Mouse (Mus musculus) hindbrain, embryonic 12.5 days (tissue): ENCODE measurements around the gene Gm11569. TPM values are rescaled to one million over a fixed set of nuclear protein-coding genes. Genes with fewer than 3 reads are reported as not detected.

Source experiments
- ATAC-seq: fragments of 200-750 bp; cut with Nextera tagmentation; 2 replicates; pipeline ENCODE4 v1.8.0; 2017; ENCODE audit warnings: moderate TSS enrichment; ENCODE audit not compliant: low FRiP score
- H3K27ac ChIP-seq: fragments of 300-500 bp; sonication (generic); 2 replicates; pipeline ENCODE4 v1.5.1; 2016; ENCODE audit warnings: mild to moderate bottlenecking
- H3K27me3 ChIP-seq: fragments of 300-500 bp; sonication (generic); 2 replicates; pipeline ENCODE4 v1.6.1; 2016; ENCODE audit warnings: mild to moderate bottlenecking
- H3K36me3 ChIP-seq: fragments of 300-500 bp; sonication (generic); 2 replicates; pipeline ENCODE4 v1.6.1; 2016; ENCODE audit warnings: mild to moderate bottlenecking
- H3K4me1 ChIP-seq: fragments of 300-500 bp; sonication (generic); 2 replicates; pipeline ENCODE4 v1.6.1; 2016
- H3K4me2 ChIP-seq: fragments of 300-500 bp; sonication (generic); replicated peaks from 2 replicates; pipeline ENCODE4 v1.6.1; 2016; ENCODE audit warnings: mild to moderate bottlenecking
- H3K4me3 ChIP-seq: fragments of 300-500 bp; sonication (generic); 2 replicates; pipeline ENCODE4 v1.5.1; 2016; ENCODE audit warnings: mild to moderate bottlenecking
- H3K9ac ChIP-seq: fragments of 300-500 bp; sonication (generic); 2 replicates; pipeline ENCODE4 v1.6.1; 2016; ENCODE audit warnings: mild to moderate bottlenecking, moderate library complexity
- H3K9me3 ChIP-seq: fragments of 300-500 bp; sonication (generic); replicated peaks from 2 replicates; pipeline ENCODE4 v1.6.1; 2016; ENCODE audit warnings: mild to moderate bottlenecking
- WGBS: fragments of 180-500 bp; shearing (Covaris S2); methylation state at CpG from one replicate; pipeline ENCODE4 v1.1.7; 2016; 5-methylcytosine and 5-hydroxymethylcytosine counted together
- polyA plus RNA-seq: library from polyadenylated mRNA; unstranded; fragments of >200 nt; fragmentation: Nextera tagmentation; extraction: Ambion mirVana; gene quantifications from 2 replicates; pipeline ENCODE4 v1.2.1, GENCODE M21; 2016

Gm11569 gene
- polyA plus RNA-seq, 1 experiment from 2014 or later: not detected

DNA sequence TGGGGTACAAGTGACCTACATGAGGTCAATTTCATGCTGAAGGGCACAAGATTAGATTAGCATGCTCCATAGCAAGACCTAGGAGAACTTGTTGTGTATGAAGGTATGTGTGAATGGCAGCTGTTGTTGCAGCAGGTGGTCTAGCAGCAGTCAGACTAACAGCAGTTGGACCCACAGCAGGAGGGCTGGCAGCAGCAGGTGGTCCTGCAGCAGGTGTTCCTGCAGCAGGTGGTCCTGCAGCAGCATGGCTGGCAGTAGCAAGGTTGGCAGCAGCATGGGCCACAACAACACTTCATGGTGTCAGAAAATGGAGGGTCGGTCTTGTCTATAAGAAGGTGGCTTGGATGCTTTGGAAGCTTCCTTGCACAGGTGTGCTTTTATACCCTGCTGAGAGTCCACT, 39.9 kb downstream of the Gm11569 start:
- no peaks in the 10 kb centered on the region; the same call in 1 of the 2 replicates for H3K9me3 ChIP-seq
- H3K4me3 ChIP-seq: no peak overlapping the region
- H3K27me3 ChIP-seq: no peaks in the 10 kb centered on the region
- H3K4me2 ChIP-seq: no peak overlapping the region
- H3K27ac ChIP-seq: no peak overlapping the region
- no peak for ATAC-seq
- H3K4me1 ChIP-seq: no peaks in the 10 kb centered on the region
- H3K9ac ChIP-seq: no peak overlapping the region
- no peaks in the 10 kb centered on the region for H3K36me3 ChIP-seq
- 95% methylated on average over 1 of the region's 1 CpGs for WGBS

Other genes starting within 250 kb of the Gm11569 start
- not detected in 2 replicates for gene Krtap3-3, start 248.1 kb downstream of the Gm11569 start, polyA plus RNA-seq
- not detected in 2 replicates for gene Krtap3-2, start 242.1 kb downstream of the Gm11569 start, polyA plus RNA-seq
- gene Gm11939, start 239.5 kb downstream of the Gm11569 start, polyA plus RNA-seq: not detected in 2 replicates
- gene Krtap3-1, start 232.3 kb downstream of the Gm11569 start, polyA plus RNA-seq: not detected in 2 replicates
- not detected in 2 replicates for gene Krtap1-5, start 217.9 kb downstream of the Gm11569 start, polyA plus RNA-seq
- not detected in 2 replicates for gene Krtap1-4, start 215.3 kb downstream of the Gm11569 start, polyA plus RNA-seq
- not detected in 2 replicates for gene Krtap1-3, start 207.6 kb downstream of the Gm11569 start, polyA plus RNA-seq
- gene Krtap9-3, start 200.8 kb downstream of the Gm11569 start, polyA plus RNA-seq: not detected in 2 replicates
- not detected in 2 replicates for gene Gm11938, start 195.6 kb downstream of the Gm11569 start, polyA plus RNA-seq
- not detected in 2 replicates for gene Gm11937, start 188.7 kb downstream of the Gm11569 start, polyA plus RNA-seq
- not detected in 2 replicates for gene Krtap2-4, start 184.1 kb downstream of the Gm11569 start, polyA plus RNA-seq
- gene Gm11562, start 178.5 kb downstream of the Gm11569 start, polyA plus RNA-seq: not detected in 2 replicates
- not detected in 2 replicates for gene Krtap4-1, start 170.7 kb downstream of the Gm11569 start, polyA plus RNA-seq
- gene Krtap4-2, start 163.8 kb downstream of the Gm11569 start, polyA plus RNA-seq: not detected in 2 replicates
- gene Krtap4-7, start 154.8 kb downstream of the Gm11569 start, polyA plus RNA-seq: not detected in 2 replicates
- gene Gm11555, start 148.7 kb downstream of the Gm11569 start, polyA plus RNA-seq: not detected in 2 replicates
- gene Gm11563, start 140.0 kb downstream of the Gm11569 start, polyA plus RNA-seq: not detected in 2 replicates
- gene Krtap4-6, start 133.0 kb downstream of the Gm11569 start, polyA plus RNA-seq: not detected in 2 replicates
- gene Gm14190, start 108.2 kb downstream of the Gm11569 start, polyA plus RNA-seq: not detected in 2 replicates
- not detected in 2 replicates for gene Gm14180, start 64.6 kb downstream of the Gm11569 start, polyA plus RNA-seq
- not detected in 2 replicates for gene Gm11595, start 26.0 kb downstream of the Gm11569 start, polyA plus RNA-seq
- not detected in 2 replicates for gene Krtap4-8, start 18.2 kb downstream of the Gm11569 start, polyA plus RNA-seq
- not detected in 2 replicates for gene Krtap4-9, start 13.7 kb downstream of the Gm11569 start, polyA plus RNA-seq
- gene Gm11596, start 5.5 kb downstream of the Gm11569 start, polyA plus RNA-seq: not detected in 2 replicates
- gene Gm11554, start 5.5 kb upstream of the Gm11569 start, polyA plus RNA-seq: not detected in 2 replicates
- not detected in 2 replicates for gene Krtap4-13, start 11.0 kb upstream of the Gm11569 start, polyA plus RNA-seq
- gene Gm11564, start 16.7 kb upstream of the Gm11569 start, polyA plus RNA-seq: not detected in 2 replicates
- gene 2300003K06Rik, start 39.1 kb upstream of the Gm11569 start, polyA plus RNA-seq: not detected in 2 replicates
- not detected in 2 replicates for gene Krtap4-16, start 52.7 kb upstream of the Gm11569 start, polyA plus RNA-seq
- not detected in 2 replicates for gene Gm11568, start 59.0 kb upstream of the Gm11569 start, polyA plus RNA-seq
- gene Gm11559, start 65.5 kb upstream of the Gm11569 start, polyA plus RNA-seq: not detected in 2 replicates
- not detected in 2 replicates for gene Krtap9-1, start 74.5 kb upstream of the Gm11569 start, polyA plus RNA-seq
- gene Gm11567, start 80.3 kb upstream of the Gm11569 start, polyA plus RNA-seq: not detected in 2 replicates
- not detected in 2 replicates for gene Krtap31-1, start 109.0 kb upstream of the Gm11569 start, polyA plus RNA-seq
- gene Gm11565, start 115.8 kb upstream of the Gm11569 start, polyA plus RNA-seq: not detected in 2 replicates
- gene Krtap31-2, start 137.4 kb upstream of the Gm11569 start, polyA plus RNA-seq: not detected in 2 replicates
- gene Krtap9-5, start 149.5 kb upstream of the Gm11569 start, polyA plus RNA-seq: not detected in 2 replicates
- gene Krtap29-1, start 180.1 kb upstream of the Gm11569 start, polyA plus RNA-seq: not detected in 2 replicates
- not detected in 2 replicates for gene Krtap16-1, start 187.7 kb upstream of the Gm11569 start, polyA plus RNA-seq
- gene Krtap17-1, start 195.1 kb upstream of the Gm11569 start, polyA plus RNA-seq: not detected in 2 replicates
- gene Krt33a, start 217.3 kb upstream of the Gm11569 start, polyA plus RNA-seq: not detected in 2 replicates
- 0.14 TPM in 1 of 2 replicates, not detected in the other for gene Krt33b, start 230.9 kb upstream of the Gm11569 start, polyA plus RNA-seq
- not detected in 2 replicates for gene Krt34, start 242.6 kb upstream of the Gm11569 start, polyA plus RNA-seq